Mouse (Mus musculus): ENCODE measurements around the gene Treml4. TPM values are rescaled to one million over a fixed set of nuclear protein-coding genes. Genes with fewer than 3 reads are reported as not detected.

The Treml4 gene
- polyA plus RNA-seq, 1 experiment, result not detected

DNA sequence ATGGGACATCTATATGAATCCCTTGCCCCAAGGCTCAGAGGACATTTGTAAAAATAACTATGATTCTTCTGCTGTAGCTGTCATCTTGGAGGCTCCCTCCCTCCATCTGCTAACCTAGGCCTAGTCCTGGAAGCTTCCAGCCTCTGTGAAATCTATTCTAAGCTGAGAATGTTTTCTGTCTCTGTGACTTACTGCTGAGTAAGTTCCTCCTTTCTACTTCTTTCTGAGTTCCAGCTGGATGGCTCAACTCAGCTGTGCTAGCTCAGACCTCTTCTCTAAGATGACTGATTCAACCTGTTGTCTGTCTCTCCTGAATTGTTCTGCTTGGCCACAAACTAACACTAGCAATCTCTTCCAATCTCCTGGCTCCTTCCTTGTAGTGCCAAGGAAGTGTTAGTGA is 14.3 kb downstream of the Treml4 start:
- Histone ChIP-seq H3K79me2 (ENCODE audit: control insufficient read depth, insufficient read depth) (no peaks in the 10 kb centered on the region), H3K4me3 (no peak overlapping the region), H3K4me2 (ENCODE audit: low read depth) (no peak overlapping the region), H3ac (ENCODE audit: control insufficient read depth, insufficient read length) (no peak overlapping the region), H3K27me3 (ENCODE audit: control insufficient read depth, insufficient read depth, insufficient read length) (no peaks in the 10 kb centered on the region), H3K36me3 (ENCODE audit: control insufficient read depth, insufficient read depth) (no peaks in the 10 kb centered on the region)
- TF ChIP-seq USF1 (IDR thresholded peaks at IDR 0.05; ENCODE audit: low read depth) (no peak), MYOG (IDR thresholded peaks at IDR 0.05; ENCODE audit: control insufficient read depth in 1 of 3, insufficient read depth in 1 of 3, insufficient read length in 2 of 3, low read depth in 2 of 3) (no peak), POLR2A (IDR thresholded peaks at IDR 0.05; ENCODE audit: insufficient read length, low read depth) (no peak), POLR2AphosphoS2 (IDR thresholded peaks at IDR 0.05; ENCODE audit: insufficient read length, low read depth) (no peak), MAX (IDR thresholded peaks at IDR 0.05; ENCODE audit: low read depth) (no peak), REST (IDR thresholded peaks at IDR 0.05; ENCODE audit: insufficient read depth, insufficient read length) (no peak), MYOD1 (IDR thresholded peaks at IDR 0.05; ENCODE audit: control insufficient read depth in 1 of 3, insufficient read length in 2 of 3, low read depth in 2 of 3) (no peak), E2F4 (IDR thresholded peaks at IDR 0.05; ENCODE audit: insufficient read depth) (no peak), CEBPB (IDR thresholded peaks at IDR 0.05; ENCODE audit: insufficient read depth, poor library complexity, severe bottlenecking) (no peak), TCF12 (IDR thresholded peaks at IDR 0.05; ENCODE audit: insufficient read depth, poor library complexity, severe bottlenecking) (no peak), TCF3 (IDR thresholded peaks at IDR 0.05; ENCODE audit: insufficient read length, low read depth) (no peak), SRF (IDR thresholded peaks at IDR 0.05; ENCODE audit: control insufficient read depth, insufficient read length, low read depth) (no peak)

DNA sequence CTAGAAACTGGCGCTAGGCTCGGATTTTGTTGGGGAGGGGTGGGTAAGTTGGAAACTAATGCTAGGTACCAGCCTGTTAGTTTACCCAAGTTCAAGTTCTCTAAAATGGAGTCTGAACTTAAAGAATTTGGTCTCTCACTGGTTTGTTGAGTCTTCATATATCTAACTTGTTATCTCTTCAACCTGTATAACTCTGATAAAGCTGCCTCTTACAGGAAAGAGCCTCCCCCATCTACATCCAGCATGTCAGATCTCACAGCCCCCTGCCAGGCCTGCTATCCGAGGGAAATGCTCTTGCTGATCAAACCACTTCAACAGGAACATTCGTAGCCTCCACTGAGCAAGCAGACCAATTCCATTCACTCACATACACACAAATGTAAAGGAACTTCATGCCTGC is 14.9 kb downstream of the Treml4 start:
- H3K27me3 ChIP-seq (ENCODE audit: control insufficient read depth, insufficient read depth, insufficient read length), result no peaks in the 10 kb centered on the region
- no peak overlapping the region for H3K4me2 ChIP-seq (ENCODE audit: low read depth)
- TF ChIP-seq TCF12 (IDR thresholded peaks at IDR 0.05; ENCODE audit: insufficient read depth, poor library complexity, severe bottlenecking) (no peak), USF1 (IDR thresholded peaks at IDR 0.05; ENCODE audit: low read depth) (no peak), POLR2A (IDR thresholded peaks at IDR 0.05; ENCODE audit: insufficient read length, low read depth) (no peak), REST (IDR thresholded peaks at IDR 0.05; ENCODE audit: insufficient read depth, insufficient read length) (no peak), POLR2AphosphoS2 (IDR thresholded peaks at IDR 0.05; ENCODE audit: insufficient read length, low read depth) (no peak), MYOG (IDR thresholded peaks at IDR 0.05; ENCODE audit: control insufficient read depth in 1 of 3, insufficient read depth in 1 of 3, insufficient read length in 2 of 3, low read depth in 2 of 3) (no peak), CEBPB (IDR thresholded peaks at IDR 0.05; ENCODE audit: insufficient read depth, poor library complexity, severe bottlenecking) (no peak), MYOD1 (IDR thresholded peaks at IDR 0.05; ENCODE audit: control insufficient read depth in 1 of 3, insufficient read length in 2 of 3, low read depth in 2 of 3) (no peak), E2F4 (IDR thresholded peaks at IDR 0.05; ENCODE audit: insufficient read depth) (no peak), MAX (IDR thresholded peaks at IDR 0.05; ENCODE audit: low read depth) (no peak), TCF3 (IDR thresholded peaks at IDR 0.05; ENCODE audit: insufficient read length, low read depth) (no peak), SRF (IDR thresholded peaks at IDR 0.05; ENCODE audit: control insufficient read depth, insufficient read length, low read depth) (no peak)
- no peaks in the 10 kb centered on the region for H3K79me2 ChIP-seq (ENCODE audit: control insufficient read depth, insufficient read depth)
- no peak overlapping the region for H3ac ChIP-seq (ENCODE audit: control insufficient read depth, insufficient read length)
- no peaks in the 10 kb centered on the region for H3K36me3 ChIP-seq (ENCODE audit: control insufficient read depth, insufficient read depth)
- H3K4me3 ChIP-seq, result no peak overlapping the region

DNA sequence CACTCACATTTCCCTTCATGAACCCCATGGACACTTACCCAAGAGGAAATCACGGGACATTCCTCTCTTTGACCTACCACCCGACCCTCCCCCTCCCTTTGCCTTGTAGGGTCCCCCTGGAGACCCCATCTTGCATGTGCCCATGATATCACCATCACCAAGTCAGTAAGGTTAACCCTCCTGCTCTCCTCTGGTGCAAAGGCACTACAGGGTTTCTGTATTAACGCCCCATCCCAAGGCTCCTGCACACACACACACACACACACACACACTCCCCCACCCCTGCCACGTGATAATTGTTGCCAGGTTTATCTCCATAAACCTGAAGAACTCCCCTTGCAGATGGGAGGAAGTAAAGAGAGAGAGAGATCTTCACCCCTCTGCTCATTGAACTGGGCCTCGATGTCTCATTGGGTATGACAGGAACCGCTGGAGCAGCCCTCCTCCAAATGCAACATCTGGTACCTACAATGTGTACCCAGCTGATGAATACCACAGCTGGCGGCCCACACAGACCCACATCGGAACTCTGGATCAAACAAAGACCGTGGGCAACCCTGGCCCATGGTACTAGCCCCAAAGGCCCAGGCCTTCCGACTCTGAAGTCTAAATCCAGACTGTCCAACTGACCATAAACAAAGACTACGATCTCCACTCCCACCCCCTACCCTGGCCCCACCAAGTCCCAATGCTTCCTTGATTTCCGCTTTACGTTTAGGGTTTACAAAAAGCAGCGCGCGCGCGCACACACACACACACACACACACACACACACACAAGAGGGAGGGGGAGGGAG is 17.0 kb downstream of the Treml4 start:
- Histone ChIP-seq H3K27me3 (ENCODE audit: control insufficient read depth, insufficient read depth, insufficient read length) (no peaks in the 10 kb centered on the region), H3K79me2 (ENCODE audit: control insufficient read depth, insufficient read depth) (no peaks in the 10 kb centered on the region), H3K4me2 (ENCODE audit: low read depth) (no peak overlapping the region), H3K36me3 (ENCODE audit: control insufficient read depth, insufficient read depth) (no peaks in the 10 kb centered on the region), H3K4me3 (no peak overlapping the region), H3ac (ENCODE audit: control insufficient read depth, insufficient read length) (no peak overlapping the region)
- TF ChIP-seq CEBPB (IDR thresholded peaks at IDR 0.05; ENCODE audit: insufficient read depth, poor library complexity, severe bottlenecking) (no peak), MAX (IDR thresholded peaks at IDR 0.05; ENCODE audit: low read depth) (no peak), USF1 (IDR thresholded peaks at IDR 0.05; ENCODE audit: low read depth) (no peak), MYOD1 (IDR thresholded peaks at IDR 0.05; ENCODE audit: control insufficient read depth in 1 of 3, insufficient read length in 2 of 3, low read depth in 2 of 3) (no peak), TCF3 (IDR thresholded peaks at IDR 0.05; ENCODE audit: insufficient read length, low read depth) (no peak)

DNA sequence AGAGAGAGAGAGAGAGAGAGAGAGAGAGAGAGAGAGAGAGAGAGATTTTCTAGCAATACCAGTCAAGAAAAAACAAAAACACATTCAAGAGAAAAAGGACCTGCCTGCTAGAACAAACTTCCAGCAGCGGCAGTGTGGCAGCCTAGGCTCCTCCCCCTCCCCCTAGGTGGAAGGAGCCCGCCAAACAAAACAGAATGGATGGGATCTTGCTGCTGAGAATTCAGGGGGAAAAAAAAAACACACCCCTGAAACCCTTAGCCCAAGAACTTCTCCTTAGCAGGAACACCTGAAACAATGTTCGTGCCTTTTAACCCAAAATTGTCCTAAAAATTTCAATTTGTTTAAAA is 17.6 kb downstream of the Treml4 start:
- Histone ChIP-seq H3K4me3 (no peak overlapping the region), H3ac (ENCODE audit: control insufficient read depth, insufficient read length) (no peak overlapping the region), H3K4me2 (ENCODE audit: low read depth) (no peak overlapping the region), H3K27me3 (ENCODE audit: control insufficient read depth, insufficient read depth, insufficient read length) (no peaks in the 10 kb centered on the region), H3K79me2 (ENCODE audit: control insufficient read depth, insufficient read depth) (no peaks in the 10 kb centered on the region), H3K36me3 (ENCODE audit: control insufficient read depth, insufficient read depth) (no peaks in the 10 kb centered on the region)
- TF ChIP-seq E2F4 (IDR thresholded peaks at IDR 0.05; ENCODE audit: insufficient read depth), result no peak
- TF ChIP-seq CEBPB (IDR thresholded peaks at IDR 0.05; ENCODE audit: insufficient read depth, poor library complexity, severe bottlenecking), result no peak
- TF ChIP-seq POLR2A (IDR thresholded peaks at IDR 0.05; ENCODE audit: insufficient read length, low read depth), result no peak

DNA sequence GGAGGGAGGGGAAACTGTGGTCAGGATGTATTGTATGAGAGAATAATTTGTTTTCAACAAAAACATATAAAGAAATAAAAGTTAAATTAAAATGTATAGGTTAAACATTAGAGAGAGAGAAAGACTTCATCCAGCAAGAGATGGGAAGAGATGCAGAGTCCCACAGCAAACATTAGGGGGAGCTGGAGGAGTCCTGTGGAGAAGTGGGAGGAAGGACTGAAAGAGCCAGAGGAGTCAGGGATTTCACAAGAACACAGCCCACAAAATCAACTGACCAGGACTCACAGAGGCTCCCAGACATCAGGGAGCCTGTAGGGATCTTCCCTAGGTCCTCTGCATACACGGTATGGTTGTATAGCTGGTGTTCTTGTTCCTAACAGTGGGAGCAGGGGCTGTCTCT is 22.7 kb downstream of the Treml4 start:
- TF ChIP-seq MYOD1 (IDR thresholded peaks at IDR 0.05; ENCODE audit: control insufficient read depth in 1 of 3, insufficient read length in 2 of 3, low read depth in 2 of 3), result no peak
- Histone ChIP-seq H3K4me3 (no peak overlapping the region), H3K4me2 (ENCODE audit: low read depth) (no peak overlapping the region), H3K27me3 (ENCODE audit: control insufficient read depth, insufficient read depth, insufficient read length) (no peaks in the 10 kb centered on the region), H3K79me2 (ENCODE audit: control insufficient read depth, insufficient read depth) (no peaks in the 10 kb centered on the region), H3ac (ENCODE audit: control insufficient read depth, insufficient read length) (no peak overlapping the region), H3K36me3 (ENCODE audit: control insufficient read depth, insufficient read depth) (no peaks in the 10 kb centered on the region)
